Mouse (Mus musculus) left cerebral cortex, postnatal 36 days (tissue): Measurements from ENCODE around the gene Ap5b1. TPM values are rescaled to one million over a fixed set of nuclear protein-coding genes. Genes with fewer than 3 reads are reported as not detected.

Source experiments
- DNase-seq, 2 experiments: peaks; one replicate each; pipeline ENCODE4 v3.0.0; 2021 to 2022; ENCODE audit warnings: low spot score in 2 of 2, mixed read lengths in 1 of 2
- intact Hi-C: fragments of 180-260 bp; cut with DNase I; formaldehyde crosslinking; loops from one replicate; pipeline ENCODE4 v1.15.1; 2025
- total RNA-seq, 2 experiments: library from RNA; stranded (reverse); gene quantifications; 2 replicates each; pipeline ENCODE4 v1.2.3; 2021

Gene Ap5b1
- total RNA-seq, 2 experiments from 2014 or later, result 6.6 to 7.3 TPM

DNA sequence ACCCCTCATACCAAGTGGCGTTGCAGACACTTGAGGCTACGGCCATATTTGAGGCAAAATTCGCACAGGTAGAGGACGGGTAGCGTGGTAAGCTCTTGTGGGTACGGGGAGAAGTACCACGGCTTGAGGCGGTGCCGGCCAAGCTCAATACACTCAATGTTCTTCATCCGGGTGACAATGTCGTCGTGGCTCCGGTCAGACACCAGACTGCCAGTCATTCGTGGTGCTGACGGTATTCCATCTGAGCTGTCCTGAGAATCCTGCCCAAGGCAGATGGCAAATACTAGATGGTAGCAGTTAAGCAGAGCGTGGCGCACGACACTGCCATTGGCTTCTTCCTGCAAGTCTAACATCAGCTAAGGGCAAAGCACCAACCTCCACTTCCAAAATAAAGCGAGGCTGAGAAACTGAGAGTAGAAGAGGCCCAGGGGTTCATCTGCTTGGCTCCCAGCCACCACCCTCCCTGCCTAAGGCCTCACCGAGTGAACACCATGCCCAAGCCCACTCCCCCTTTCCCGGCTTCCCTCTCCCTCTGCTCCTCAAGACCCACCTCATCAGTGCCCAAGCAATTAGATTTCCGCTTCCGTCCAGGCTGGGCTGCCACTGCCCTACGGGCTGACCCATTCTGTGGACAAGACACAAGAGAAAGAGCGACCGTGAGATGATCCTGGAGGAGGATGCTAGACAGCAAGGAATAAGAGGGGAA, 40.0 kb downstream of the Ap5b1 start:
- intact Hi-C loops, result loop anchor here (5.0 kb wide), 1 partner anchor 39 kb away; no protein-coding TSS in a partner anchor
- DNase-seq, result no peak

DNA sequence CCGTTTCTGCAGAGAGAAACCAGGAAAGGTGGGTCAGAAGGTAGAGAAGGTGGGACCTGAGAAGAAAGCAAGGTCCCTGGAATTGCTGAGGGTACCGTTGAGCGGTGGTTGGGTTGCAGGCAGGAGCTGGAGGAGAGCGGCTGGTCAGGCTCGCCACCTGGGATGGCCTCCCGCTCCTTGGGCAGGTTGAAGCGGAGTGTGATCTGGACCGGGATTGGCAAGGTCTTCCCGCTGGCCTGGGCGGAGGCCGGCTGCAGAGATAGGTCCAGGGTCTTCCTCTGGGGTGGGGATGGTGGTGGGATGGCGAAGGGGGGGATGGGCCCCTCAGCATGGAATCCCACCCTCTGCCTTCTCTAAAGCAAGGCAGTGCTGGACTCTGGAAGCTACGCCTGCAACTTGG, 40.9 kb downstream of the Ap5b1 start:
- intact Hi-C loops, result loop anchor here (5.0 kb wide), 1 partner anchor 39 kb away; no protein-coding TSS in a partner anchor
- DNase-seq, result no peak

DNA sequence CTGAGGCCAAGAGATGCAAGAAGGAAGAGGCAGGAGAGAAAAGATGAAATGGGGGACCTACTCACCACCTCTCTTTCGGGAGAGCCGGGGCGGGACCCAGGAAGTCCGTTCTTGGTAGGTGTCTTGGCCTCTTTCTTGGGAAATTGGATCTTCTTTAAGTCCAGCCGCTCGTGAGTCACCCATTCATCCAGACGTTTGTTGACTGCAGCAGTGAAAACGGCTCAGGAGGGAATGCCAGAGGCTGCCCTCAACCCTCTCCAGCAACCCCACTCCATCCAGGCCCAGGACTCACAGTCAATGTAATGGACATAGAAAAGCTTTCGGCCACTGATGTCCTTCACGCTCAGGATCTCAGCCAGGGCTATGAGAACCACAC, 41.3 kb downstream of the Ap5b1 start:
- intact Hi-C loops, result loop anchor here (5.0 kb wide), 1 partner anchor 38 kb away; no protein-coding TSS in a partner anchor
- no peak for DNase-seq

DNA sequence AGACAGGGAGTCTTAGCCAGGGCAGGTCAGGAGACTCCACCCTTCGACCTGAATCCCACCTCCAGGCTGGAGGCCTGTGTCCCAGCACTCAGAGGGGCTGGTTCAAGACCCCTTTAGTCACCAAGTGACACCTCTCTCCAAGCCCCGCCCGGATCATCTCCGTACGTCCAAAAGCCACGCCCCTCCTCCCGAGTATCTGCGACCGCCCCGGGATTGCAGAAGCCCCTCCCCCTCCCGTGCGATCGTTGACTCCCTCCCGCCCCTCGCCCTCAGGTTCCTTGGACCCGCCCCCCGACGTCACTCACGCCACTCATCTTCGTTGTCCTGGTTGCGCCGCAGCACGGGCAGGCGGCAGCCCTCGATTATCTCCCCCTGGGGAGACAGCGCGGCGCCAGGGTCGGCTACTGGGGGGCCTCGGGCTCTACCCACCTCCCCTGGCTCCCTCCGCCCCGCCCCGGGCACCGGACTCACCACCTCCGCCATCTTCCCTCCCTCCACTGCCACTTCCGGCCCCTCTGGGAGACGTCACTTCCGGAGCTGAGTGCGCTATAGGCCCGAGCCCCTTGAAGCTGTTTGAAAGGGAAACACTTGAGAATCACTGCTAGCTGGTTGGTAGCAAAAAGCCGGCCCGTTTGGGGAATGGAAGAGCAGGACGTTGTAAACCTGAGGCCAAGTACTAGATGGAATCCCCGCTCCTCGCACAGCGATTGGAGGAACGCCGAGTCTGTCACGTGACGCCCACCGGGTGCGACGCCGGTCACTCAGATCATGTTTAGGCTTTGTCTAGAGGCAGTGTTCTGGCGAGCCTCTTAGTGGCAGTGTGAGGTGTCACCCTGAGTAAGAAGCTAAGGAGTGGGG, 42.0 kb downstream of the Ap5b1 start, which contains the start of gene Kat5:
Kat5 (minus strand) TSS at position 691 of the 858 bp plus-strand sequence.
- peak; percentile 96 for DNase-seq
- intact Hi-C loops, result loop anchor here (2.0 to 5.0 kb wide), 2 partner anchors 38 to 79 kb away; partner anchors contain the start of genes Map3k11 and Pcnx3

DNA sequence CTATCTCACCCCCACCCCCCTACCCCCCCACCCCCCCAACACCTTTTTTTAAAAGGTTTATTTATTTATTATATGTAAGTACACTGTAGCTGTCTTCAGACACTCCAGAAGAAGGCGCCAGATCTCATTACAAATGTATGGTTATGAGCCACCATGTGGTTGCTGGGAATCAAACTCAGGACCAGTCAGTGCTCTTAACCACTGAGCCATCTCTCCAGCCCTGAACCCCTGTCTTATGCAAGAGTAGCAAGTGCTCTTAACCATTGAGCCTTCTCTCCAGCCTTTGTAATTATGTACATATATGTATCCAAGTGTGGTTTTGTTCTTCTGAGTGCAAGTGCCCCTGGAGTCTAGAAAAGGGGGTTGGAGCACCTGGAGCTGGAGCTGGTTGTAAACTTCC, 44.1 kb downstream of the Ap5b1 start:
- intact Hi-C loops, result loop anchor here (2.0 kb wide), 1 partner anchor 77 kb away; the partner anchor contains the start of genes Map3k11 and Pcnx3
- no peak for DNase-seq

DNA sequence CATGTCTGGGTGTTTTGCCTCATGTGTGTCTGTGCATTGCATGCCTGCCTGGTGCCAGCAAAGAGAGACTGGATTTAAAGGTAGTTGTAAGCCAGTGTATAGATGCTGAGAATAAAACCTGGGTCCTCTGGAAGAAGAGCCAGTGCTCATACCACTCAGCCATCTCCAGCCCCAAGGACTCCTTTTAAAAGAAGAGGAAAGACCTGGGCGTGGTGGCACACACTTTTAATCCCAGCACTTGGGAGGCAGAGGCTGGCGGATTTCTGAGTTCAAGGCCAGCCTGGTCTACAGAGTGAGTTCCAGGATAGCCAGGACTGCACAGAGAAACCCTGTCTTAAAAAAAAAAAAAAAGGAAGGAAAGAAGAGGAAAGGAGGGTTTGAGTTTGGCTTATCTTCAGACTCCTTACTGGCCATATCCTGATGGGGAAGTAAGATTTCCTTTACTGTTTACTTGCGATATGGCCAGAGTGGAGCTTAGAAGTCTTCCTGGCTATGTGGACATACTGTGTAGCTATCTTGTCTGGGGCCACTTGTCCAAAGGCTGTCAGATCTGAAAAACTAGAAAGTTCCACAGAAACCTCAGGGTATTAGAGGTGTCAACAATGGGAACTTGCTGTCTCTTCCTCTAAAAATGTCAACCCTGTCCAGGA, 45.1 kb downstream of the Ap5b1 start:
- intact Hi-C loops, result no loop called here
- no peak for DNase-seq

DNA sequence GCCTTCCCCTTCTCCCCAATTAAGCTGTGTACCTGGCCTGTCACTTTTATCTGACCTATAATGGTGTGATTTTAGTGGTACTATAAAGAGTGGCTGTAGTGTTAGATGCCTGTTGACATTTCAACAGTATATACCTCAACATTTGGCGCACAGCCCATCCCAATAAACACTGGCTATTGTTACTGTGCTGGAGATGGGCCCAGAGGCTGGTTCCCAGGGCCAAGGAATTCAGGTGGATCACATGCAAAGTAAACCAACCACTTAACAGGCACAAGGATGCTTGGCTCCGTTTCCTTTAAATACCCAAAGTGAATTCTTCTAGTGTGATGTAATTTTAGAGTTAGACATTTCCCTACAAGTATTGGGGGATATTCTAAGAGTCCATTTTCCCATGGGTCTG, 47.1 kb downstream of the Ap5b1 start:
- DNase-seq, result no peak

DNA sequence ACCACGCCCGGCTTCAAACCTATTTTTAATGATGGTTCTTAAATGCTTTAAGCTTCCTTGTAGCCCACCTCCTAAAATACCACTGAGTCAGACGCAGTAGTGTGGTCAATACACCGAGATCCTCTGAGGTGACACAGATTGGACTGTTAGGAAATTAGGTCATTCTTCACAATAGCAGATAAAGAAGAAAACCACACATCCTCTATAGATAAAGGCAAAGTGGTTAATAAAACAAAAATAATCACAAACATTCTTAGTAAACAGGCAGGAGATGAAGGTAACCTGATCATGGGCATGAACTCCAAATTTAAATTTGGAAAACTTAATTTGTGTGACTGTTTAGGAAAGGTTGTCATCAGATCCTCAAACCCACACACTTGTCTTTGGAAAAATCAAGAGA, 52.2 kb downstream of the Ap5b1 start:
- no peak for DNase-seq
- intact Hi-C loops, result loop anchor here (5.0 kb wide), 1 partner anchor 38 kb away; no protein-coding TSS in a partner anchor

More for the DNA sequence above, 47.1 kb downstream of the Ap5b1 start:
- intact Hi-C loops, result no loop called here

Other genes with a start within 250 kb of the Ap5b1 start
- gene Catsper1, start 232.3 kb upstream of the Ap5b1 start, total RNA-seq, result not detected
- gene Cst6, start 218.5 kb upstream of the Ap5b1 start, total RNA-seq, result 10 to 100 TPM; 20.8 to 35.6 TPM
- gene Eif1ad, start 201.3 kb upstream of the Ap5b1 start, total RNA-seq, result 10 to 100 TPM; 20.5 to 24.2 TPM
- gene Banf1, start 200.9 kb upstream of the Ap5b1 start, total RNA-seq, result 10 to 100 TPM; 74.3 to 83.3 TPM
- gene Sart1, start 179.3 kb upstream of the Ap5b1 start, total RNA-seq, result 100 to 1,000 TPM in 1 of 2 experiments, 10 to 100 TPM in 1; 75.6 to 103 TPM
- gene Tsga10ip, start 165.5 kb upstream of the Ap5b1 start, total RNA-seq, result not detected
- gene Drap1, start 143.0 kb upstream of the Ap5b1 start, total RNA-seq, result 100 to 1,000 TPM; 245 to 260 TPM
- gene AI837181, start 142.9 kb upstream of the Ap5b1 start, total RNA-seq, result 10 to 100 TPM; 70.2 to 78.3 TPM
- not detected for gene Fosl1, start 120.5 kb upstream of the Ap5b1 start, total RNA-seq
- gene Ccdc85b, start 110.1 kb upstream of the Ap5b1 start, total RNA-seq, result 10 to 100 TPM; 28.5 to 31.7 TPM
- gene Fibp, start 107.4 kb upstream of the Ap5b1 start, total RNA-seq, result 10 to 100 TPM; 87.2 to 95.1 TPM
- under 1 TPM in 1 of 2 experiments, not detected in 1; 0.86 TPM for gene Ctsw, start 99.5 kb upstream of the Ap5b1 start, total RNA-seq
- 10 to 100 TPM; 11.2 to 16.0 TPM for gene Efemp2, start 94.1 kb upstream of the Ap5b1 start, total RNA-seq
- 10 to 100 TPM; 30.5 to 31.1 TPM for gene Mus81, start 79.6 kb upstream of the Ap5b1 start, total RNA-seq
- gene Cfl1, start 77.6 kb upstream of the Ap5b1 start, total RNA-seq, result 1,000 to 10,000 TPM; 1,319 to 1,567 TPM
- 10 to 100 TPM in 1 of 2 experiments, 1 to 10 TPM in 1; 2.7 to 11.0 TPM for gene 1700020D05Rik, start 64.2 kb upstream of the Ap5b1 start, total RNA-seq
- gene Snx32, start 57.5 kb upstream of the Ap5b1 start, total RNA-seq, result 10 to 100 TPM; 77.2 to 89.0 TPM
- gene Ovol1, start 7.4 kb upstream of the Ap5b1 start, total RNA-seq, result not detected
- 10 to 100 TPM; 73.2 to 74.8 TPM for gene Rnaseh2c, start 33.8 kb downstream of the Ap5b1 start, total RNA-seq
- 100 to 1,000 TPM in 1 of 2 experiments, 10 to 100 TPM in 1; 80.4 to 105 TPM for gene Kat5, start 42.2 kb downstream of the Ap5b1 start, total RNA-seq
- gene Rela, start 69.5 kb downstream of the Ap5b1 start, total RNA-seq, result 10 to 100 TPM; 18.1 to 19.8 TPM
- 10 to 100 TPM; 14.0 to 22.8 TPM for gene Sipa1, start 95.7 kb downstream of the Ap5b1 start, total RNA-seq
- 10 to 100 TPM; 17.3 to 19.2 TPM for gene Map3k11, start 120.7 kb downstream of the Ap5b1 start, total RNA-seq
- gene Pcnx3, start 120.9 kb downstream of the Ap5b1 start, total RNA-seq, result 10 to 100 TPM; 66.1 to 83.1 TPM
- gene Kcnk7, start 136.3 kb downstream of the Ap5b1 start, total RNA-seq, result not detected
- 10 to 100 TPM; 22.9 to 27.1 TPM for gene Ehbp1l1, start 158.3 kb downstream of the Ap5b1 start, total RNA-seq
- gene Fam89b, start 161.6 kb downstream of the Ap5b1 start, total RNA-seq, result 10 to 100 TPM; 26.8 to 28.7 TPM
- 10 to 100 TPM; 25.1 to 40.3 TPM for gene Ltbp3, start 172.9 kb downstream of the Ap5b1 start, total RNA-seq
- 10 to 100 TPM; 90.5 to 98.8 TPM for gene Scyl1, start 203.4 kb downstream of the Ap5b1 start, total RNA-seq